Mouse (Mus musculus): ENCODE data around the gene Myocd. TPM values are rescaled to one million over a fixed set of nuclear protein-coding genes. Genes with fewer than 3 reads are reported as not detected.

The Myocd gene
- polyA plus RNA-seq, 1 experiment from 2014 or later: 1.8 TPM

GRCm38 (mm10) chr11:65250366-65250765, 19.4 kb downstream of the Myocd start:
- H3K4me2 ChIP-seq (replicated peaks): no peak overlapping the region
- 93% methylated on average over 4 of the region's 4 CpGs for WGBS
- no peak for ATAC-seq (ENCODE audit: low FRiP score, low read depth)

GRCm38 (mm10) chr11:65246301-65247054, 23.3 kb downstream of the Myocd start:
- Histone ChIP-seq H3K9ac (no peak overlapping the region), H3K9me3 (no peaks in the 10 kb centered on the region), H3K27ac (no peak overlapping the region), H3K27me3 (replicated peaks) (no peaks in the 10 kb centered on the region), H3K4me3 (no peak overlapping the region), H3K36me3 (no peaks in the 10 kb centered on the region), H3K4me2 (replicated peaks) (no peak overlapping the region), H3K4me1 (no peaks in the 10 kb centered on the region)
- 86% methylated on average over 8 of the region's 8 CpGs for WGBS
- ATAC-seq (ENCODE audit: low FRiP score, low read depth): no peak

More at GRCm38 (mm10) chr11:65250366-65250765, 19.4 kb downstream of the Myocd start:
- Histone ChIP-seq H3K4me3 (no peak overlapping the region), H3K36me3 (no peaks in the 10 kb centered on the region), H3K27me3 (replicated peaks) (no peaks in the 10 kb centered on the region), H3K9ac (no peak overlapping the region), H3K4me1 (no peaks in the 10 kb centered on the region), H3K27ac (no peak overlapping the region), H3K9me3 (no peaks in the 10 kb centered on the region)

- no peaks in the 10 kb centered on the region for H3K9me3 ChIP-seq
- H3K9ac ChIP-seq: no peak overlapping the region
- no peaks in the 10 kb centered on the region for H3K36me3 ChIP-seq
- H3K4me3 ChIP-seq: no peak overlapping the region
- 80% methylated on average over 3 of the region's 3 CpGs for WGBS
- no peak overlapping the region for H3K27ac ChIP-seq
- H3K4me1 ChIP-seq: no peaks in the 10 kb centered on the region
- H3K27me3 ChIP-seq (replicated peaks): no peaks in the 10 kb centered on the region
- ATAC-seq (ENCODE audit: low FRiP score, low read depth): no peak
- H3K4me2 ChIP-seq (replicated peaks): no peak overlapping the region
Measured at GRCm38 (mm10) chr11:65243593-65243992, 26.2 kb downstream of the Myocd start.

- no peaks in the 10 kb centered on the region for H3K27me3 ChIP-seq (replicated peaks)
- H3K4me2 ChIP-seq (replicated peaks): no peak overlapping the region
- no peak overlapping the region for H3K27ac ChIP-seq
- H3K4me3 ChIP-seq: no peak overlapping the region
- no peaks in the 10 kb centered on the region for H3K4me1 ChIP-seq
- 62% methylated on average over 7 of the region's 7 CpGs for WGBS
- H3K36me3 ChIP-seq: no peaks in the 10 kb centered on the region
- H3K9me3 ChIP-seq: no peaks in the 10 kb centered on the region
- no peak overlapping the region for H3K9ac ChIP-seq
- no peak for ATAC-seq (ENCODE audit: low FRiP score, low read depth)
Measured at GRCm38 (mm10) chr11:65240521-65240920, 29.3 kb downstream of the Myocd start.

- H3K9ac ChIP-seq: no peak overlapping the region
- 75% methylated on average over 3 of the region's 3 CpGs for WGBS
- H3K4me2 ChIP-seq (replicated peaks): no peak overlapping the region
- no peaks in the 10 kb centered on the region for H3K27me3 ChIP-seq (replicated peaks)
- no peaks in the 10 kb centered on the region for H3K4me1 ChIP-seq
- H3K4me3 ChIP-seq: no peak overlapping the region
- no peak overlapping the region for H3K27ac ChIP-seq
- no peak for ATAC-seq (ENCODE audit: low FRiP score, low read depth)
- no peaks in the 10 kb centered on the region for H3K36me3 ChIP-seq
- no peaks in the 10 kb centered on the region for H3K9me3 ChIP-seq
Measured at GRCm38 (mm10) chr11:65237896-65238295, 31.9 kb downstream of the Myocd start.

GRCm38 (mm10) chr11:65236907-65237306, 32.9 kb downstream of the Myocd start:
- no peak overlapping the region for H3K27ac ChIP-seq
- H3K4me1 ChIP-seq: no peaks in the 10 kb centered on the region
- no peaks in the 10 kb centered on the region for H3K27me3 ChIP-seq (replicated peaks)
- WGBS: 93% methylated on average over 2 of the region's 2 CpGs
- no peak overlapping the region for H3K4me3 ChIP-seq
- H3K9me3 ChIP-seq: no peaks in the 10 kb centered on the region
- no peaks in the 10 kb centered on the region for H3K36me3 ChIP-seq
- H3K9ac ChIP-seq: no peak overlapping the region
- H3K4me2 ChIP-seq (replicated peaks): no peak overlapping the region
- ATAC-seq (ENCODE audit: low FRiP score, low read depth): no peak

GRCm38 (mm10) chr11:65235374-65235773, 34.4 kb downstream of the Myocd start:
- Histone ChIP-seq H3K9me3 (no peaks in the 10 kb centered on the region), H3K4me1 (no peaks in the 10 kb centered on the region), H3K36me3 (no peaks in the 10 kb centered on the region), H3K4me3 (no peak overlapping the region), H3K9ac (no peak overlapping the region), H3K27me3 (replicated peaks) (no peaks in the 10 kb centered on the region), H3K27ac (no peak overlapping the region), H3K4me2 (replicated peaks) (no peak overlapping the region)
- 44% methylated on average over 2 of the region's 2 CpGs for WGBS
- no peak for ATAC-seq (ENCODE audit: low FRiP score, low read depth)

- Histone ChIP-seq H3K27me3 (replicated peaks) (no peaks in the 10 kb centered on the region), H3K9ac (no peak overlapping the region), H3K27ac (no peak overlapping the region), H3K4me3 (no peak overlapping the region), H3K4me2 (replicated peaks) (no peak overlapping the region), H3K9me3 (no peaks in the 10 kb centered on the region), H3K36me3 (no peaks in the 10 kb centered on the region), H3K4me1 (peaks cover 5% of the 10 kb centered on the region; the same call in 1 of the 2 replicates)
- WGBS: 87% methylated on average over 4 of the region's 4 CpGs
- ATAC-seq (ENCODE audit: low FRiP score, low read depth): no peak
Measured at GRCm38 (mm10) chr11:65231771-65232170, 38.0 kb downstream of the Myocd start.

- Histone ChIP-seq H3K27ac (no peak overlapping the region), H3K36me3 (no peaks in the 10 kb centered on the region), H3K9me3 (no peaks in the 10 kb centered on the region), H3K4me2 (replicated peaks) (no peak overlapping the region), H3K4me1 (peaks cover 7% of the 10 kb centered on the region; the same call in 1 of the 2 replicates), H3K27me3 (replicated peaks) (no peaks in the 10 kb centered on the region), H3K4me3 (no peak overlapping the region), H3K9ac (no peak overlapping the region)
- no peak for ATAC-seq (ENCODE audit: low FRiP score, low read depth)
- 54% methylated on average over 10 of the region's 10 CpGs for WGBS
Measured at GRCm38 (mm10) chr11:65226766-65227165, 43.0 kb downstream of the Myocd start.

- H3K36me3 ChIP-seq: no peaks in the 10 kb centered on the region
- no peak overlapping the region for H3K9ac ChIP-seq
- H3K4me1 ChIP-seq: 0 out of 2 replicates have a peak, but pooled peaks cover 5% of the 10 kb centered on the region
- H3K27ac ChIP-seq: no peak overlapping the region
- 60% methylated on average over 9 of the region's 9 CpGs for WGBS
- H3K9me3 ChIP-seq: no peaks in the 10 kb centered on the region
- H3K4me3 ChIP-seq: no peak overlapping the region
- H3K27me3 ChIP-seq (replicated peaks): no peaks in the 10 kb centered on the region
- ATAC-seq (ENCODE audit: low FRiP score, low read depth): peak; percentile 29; the same call in 1 of the 2 replicates
- H3K4me2 ChIP-seq (replicated peaks): no peak overlapping the region
Measured at GRCm38 (mm10) chr11:65214954-65215629, 54.7 kb downstream of the Myocd start.

- no peaks in the 10 kb centered on the region for H3K9me3 ChIP-seq
- H3K36me3 ChIP-seq: no peaks in the 10 kb centered on the region
- H3K27ac ChIP-seq: no peak overlapping the region
- H3K27me3 ChIP-seq (replicated peaks): no peaks in the 10 kb centered on the region
- H3K4me2 ChIP-seq (replicated peaks): no peak overlapping the region
- H3K9ac ChIP-seq: no peak overlapping the region
- no peak for ATAC-seq (ENCODE audit: low FRiP score, low read depth)
- WGBS: 70% methylated on average over 2 of the region's 2 CpGs
- no peak overlapping the region for H3K4me3 ChIP-seq
- 0 out of 2 replicates have a peak, but pooled peaks cover 5% of the 10 kb centered on the region for H3K4me1 ChIP-seq
Measured at GRCm38 (mm10) chr11:65213806-65214205, 56.0 kb downstream of the Myocd start.

GRCm38 (mm10) chr11:65211701-65212100, 58.1 kb downstream of the Myocd start:
- H3K36me3 ChIP-seq: no peaks in the 10 kb centered on the region
- H3K27ac ChIP-seq: no peak overlapping the region
- no peaks in the 10 kb centered on the region for H3K27me3 ChIP-seq (replicated peaks)
- 76% methylated on average over 6 of the region's 6 CpGs for WGBS
- ATAC-seq (ENCODE audit: low FRiP score, low read depth): no peak
- H3K4me2 ChIP-seq (replicated peaks): no peak overlapping the region
- no peak overlapping the region for H3K4me3 ChIP-seq
- no peaks in the 10 kb centered on the region for H3K9me3 ChIP-seq
- no peak overlapping the region for H3K9ac ChIP-seq
- H3K4me1 ChIP-seq: 0 out of 2 replicates have a peak, but pooled peaks cover 5% of the 10 kb centered on the region
